Mouse (Mus musculus) embryonic fibroblast, embryonic 13.5 days (primary cell): ENCODE data around the gene 9130008F23Rik. TPM values are rescaled to one million over a fixed set of nuclear protein-coding genes. Genes with fewer than 3 reads are reported as not detected.

Experiments
- H3K27ac ChIP-seq: 2 replicates; pipeline ENCODE4 v1.5.1; 2012; ENCODE audit warnings: low read length, control low read depth, inconsistent platforms; ENCODE audit not compliant: insufficient read depth
- H3K4me1 ChIP-seq: 2 replicates; pipeline ENCODE4 v1.6.1; 2011; ENCODE audit warnings: low read length; ENCODE audit not compliant: control insufficient read depth, insufficient read depth
- H3K4me3 ChIP-seq: 2 replicates; pipeline ENCODE4 v1.5.1; 2011; ENCODE audit warnings: mild to moderate bottlenecking, control low read depth, low read length; ENCODE audit not compliant: insufficient read depth
- CTCF ChIP-seq: IDR thresholded peaks from 2 replicates; pipeline ENCODE4 v1.5.1; 2011; ENCODE audit warnings: mild to moderate bottlenecking, control low read depth, low read length, moderate library complexity, borderline replicate concordance; ENCODE audit not compliant: insufficient read depth
- POLR2A ChIP-seq: IDR thresholded peaks from 2 replicates; pipeline ENCODE4 v1.6.1; 2011; ENCODE audit warnings: low read depth, mild to moderate bottlenecking, control low read depth, low read length, moderate library complexity
- polyA plus RNA-seq: library from polyadenylated mRNA; stranded (reverse); fragments of >200 nt; gene quantifications from 2 replicates; pipeline ENCODE4 v1.2.4, GENCODE M21; 2011; ENCODE audit warnings: low read depth; ENCODE audit not compliant: missing spikeins, insufficient read length

9130008F23Rik gene
- 6.2 and 8.0 TPM in 2 replicates for polyA plus RNA-seq

GRCm38 (mm10) chr17:40879924-40880691 is at the start of gene 9130008F23Rik:
Gene 9130008F23Rik, minus strand, starts transcription at chr17:40880559.
- Histone ChIP-seq H3K4me3 (peak within 1 kb of the TSS; percentile 79), H3K4me1 (no peaks in the 10 kb centered on the region; the same call in 1 of the 2 replicates), H3K27ac (peak within 1 kb of the TSS; percentile 72)
- TF ChIP-seq POLR2A (peak; percentile 95), CTCF (no peak)

- Histone ChIP-seq H3K4me1 (no peaks in the 10 kb centered on the region), H3K27ac (no peak overlapping the region), H3K4me3 (no peak overlapping the region)
- TF ChIP-seq CTCF (no peak), POLR2A (no peak)
Measured at GRCm38 (mm10) chr17:40915499-40915898, 35.1 kb upstream of the 9130008F23Rik start.

- no peak within 1 kb of the TSS for H3K4me3 ChIP-seq
- no peak within 1 kb of the TSS for H3K27ac ChIP-seq
- H3K4me1 ChIP-seq, result no peaks in the 10 kb centered on the region
- no peak for TF ChIP-seq CTCF
Measured at GRCm38 (mm10) chr17:40914250-40914649, 33.9 kb upstream of the 9130008F23Rik start, which contains the start of gene Glyatl3. Gene Glyatl3, minus strand, starts transcription at chr17:40914350.

GRCm38 (mm10) chr17:40904721-40905154 is 24.4 kb upstream of the 9130008F23Rik start:
- Histone ChIP-seq H3K4me1 (no peaks in the 10 kb centered on the region), H3K4me3 (no peak overlapping the region), H3K27ac (no peak overlapping the region)
- no peak for TF ChIP-seq CTCF
- TF ChIP-seq POLR2A, result no peak

- no peak overlapping the region for H3K4me3 ChIP-seq
- no peaks in the 10 kb centered on the region for H3K4me1 ChIP-seq
- TF ChIP-seq CTCF (no peak), POLR2A (no peak)
- H3K27ac ChIP-seq, result no peak overlapping the region
Measured at GRCm38 (mm10) chr17:40904056-40904597, 23.8 kb upstream of the 9130008F23Rik start.

- Histone ChIP-seq H3K4me1 (no peaks in the 10 kb centered on the region), H3K4me3 (no peak overlapping the region), H3K27ac (no peak overlapping the region)
- TF ChIP-seq CTCF (no peak), POLR2A (no peak)
Measured at GRCm38 (mm10) chr17:40903345-40903744, 23.0 kb upstream of the 9130008F23Rik start.

GRCm38 (mm10) chr17:40899783-40900363 is 19.5 kb upstream of the 9130008F23Rik start:
- Histone ChIP-seq H3K4me1 (no peaks in the 10 kb centered on the region), H3K27ac (no peak overlapping the region), H3K4me3 (no peak overlapping the region)
- TF ChIP-seq POLR2A (no peak), CTCF (no peak)

- no peak for TF ChIP-seq POLR2A
- no peak for TF ChIP-seq CTCF
- no peak overlapping the region for H3K27ac ChIP-seq
- no peaks in the 10 kb centered on the region for H3K4me1 ChIP-seq
- no peak overlapping the region for H3K4me3 ChIP-seq
Measured at GRCm38 (mm10) chr17:40896863-40897262, 16.5 kb upstream of the 9130008F23Rik start.

GRCm38 (mm10) chr17:40887849-40888536 is 7.6 kb upstream of the 9130008F23Rik start:
- H3K27ac ChIP-seq, result no peak overlapping the region

GRCm38 (mm10) chr17:40885155-40885554 is 4.8 kb upstream of the 9130008F23Rik start:
- no peak for TF ChIP-seq CTCF
- no peak for TF ChIP-seq POLR2A
- Histone ChIP-seq H3K27ac (no peak overlapping the region), H3K4me1 (no peaks in the 10 kb centered on the region; the same call in 1 of the 2 replicates), H3K4me3 (no peak overlapping the region)

More at GRCm38 (mm10) chr17:40887849-40888536, 7.6 kb upstream of the 9130008F23Rik start:
- Histone ChIP-seq H3K4me1 (no peaks in the 10 kb centered on the region; the same call in 1 of the 2 replicates), H3K4me3 (no peak overlapping the region)
- TF ChIP-seq CTCF, result no peak
- no peak for TF ChIP-seq POLR2A
